Mouse (Mus musculus) neural tube, embryonic 14.5 days (tissue): ENCODE results near the gene Nek1. TPM values are rescaled to one million over a fixed set of nuclear protein-coding genes. Genes with fewer than 3 reads are reported as not detected.

ENCODE experiments used
- ATAC-seq: fragments of 200-750 bp; cut with Nextera tagmentation; 2 replicates; pipeline ENCODE4 v1.8.0; 2017; ENCODE audit warnings: low read depth, mild to moderate bottlenecking, moderate TSS enrichment, moderate library complexity
- H3K27ac ChIP-seq: fragments of 300-500 bp; sonication (generic); 2 replicates; pipeline ENCODE4 v1.5.1; 2014; ENCODE audit warnings: low read depth, mild to moderate bottlenecking, control low read depth, low read length, moderate library complexity, mixed read lengths
- H3K27me3 ChIP-seq: fragments of 300-500 bp; sonication (generic); 2 replicates; pipeline ENCODE4 v1.6.1; 2014; ENCODE audit warnings: low read length; ENCODE audit not compliant: control insufficient read depth, insufficient read depth
- H3K36me3 ChIP-seq: fragments of 300-500 bp; sonication (generic); 2 replicates; pipeline ENCODE4 v1.6.1; 2014; ENCODE audit warnings: low read length, mixed read lengths; ENCODE audit not compliant: control insufficient read depth, insufficient read depth
- H3K4me1 ChIP-seq: fragments of 300-500 bp; sonication (generic); 2 replicates; pipeline ENCODE4 v1.6.1; 2014; ENCODE audit warnings: low read length; ENCODE audit not compliant: control insufficient read depth, insufficient read depth
- H3K4me2 ChIP-seq: fragments of 300-500 bp; sonication (generic); 2 replicates; pipeline ENCODE4 v1.6.1; 2014; ENCODE audit warnings: mild to moderate bottlenecking, low read depth, low read length, control low read depth
- H3K4me3 ChIP-seq: fragments of 300-500 bp; sonication (generic); 2 replicates; pipeline ENCODE4 v1.5.1; 2014; ENCODE audit warnings: low read depth, low read length, control low read depth, mixed read lengths
- H3K9ac ChIP-seq: fragments of 300-500 bp; sonication (generic); replicated peaks from 2 replicates; pipeline ENCODE4 v1.6.1; 2014; ENCODE audit warnings: low read depth, mild to moderate bottlenecking, control low read depth, low read length, mixed read lengths
- H3K9me3 ChIP-seq: fragments of 300-500 bp; sonication (generic); 2 replicates; pipeline ENCODE4 v1.6.1; 2016; ENCODE audit warnings: low read length; ENCODE audit not compliant: control insufficient read depth
- WGBS: fragments of 180-500 bp; shearing (Covaris S2); extraction: QIAGEN DNeasy Blood & Tissue Kit; methylation state at CpG from one replicate; pipeline ENCODE4 v1.1.7; 2014; 5-methylcytosine and 5-hydroxymethylcytosine counted together
- polyA plus RNA-seq: library from polyadenylated mRNA; unstranded; fragments of >200 nt; fragmentation: Nextera tagmentation; extraction: Ambion mirVana; gene quantifications from 2 replicates; pipeline ENCODE4 v1.2.1, GENCODE M21; 2014

Nek1 gene
- polyA plus RNA-seq, 1 experiment from 2014 or later: 42.9 TPM

- no peak for ATAC-seq
- Histone ChIP-seq H3K36me3 (no peaks in the 10 kb centered on the region), H3K9ac (no peak overlapping the region), H3K4me2 (no peak overlapping the region), H3K27me3 (no peaks in the 10 kb centered on the region), H3K4me3 (no peak overlapping the region), H3K27ac (no peak overlapping the region), H3K9me3 (no peaks in the 10 kb centered on the region), H3K4me1 (no peaks in the 10 kb centered on the region)
- WGBS: 98% methylated on average over 1 of the region's 1 CpGs
These were observed 53.8 kb downstream of the Nek1 start for GRCm38 (mm10) chr8:61046816-61047215.

DNA sequence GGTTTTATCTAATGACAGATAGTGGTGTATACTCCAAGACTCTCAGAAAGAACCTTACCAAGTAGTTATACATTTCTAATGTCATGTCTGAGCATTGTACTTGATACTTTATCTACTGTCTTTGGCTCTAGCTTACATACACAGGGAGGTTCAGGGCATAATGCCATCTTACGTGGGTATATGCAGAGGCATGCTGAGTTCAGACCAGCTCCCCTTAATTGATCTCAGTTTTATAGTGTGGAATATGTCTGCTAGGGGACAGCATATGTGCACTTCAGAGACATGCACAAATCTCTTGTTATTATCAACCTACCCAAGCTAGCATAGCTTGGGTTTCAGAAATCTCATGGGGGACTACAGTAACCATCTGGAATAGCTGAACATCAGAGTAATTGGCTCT is 60.0 kb downstream of the Nek1 start:
- Histone ChIP-seq H3K27me3 (no peaks in the 10 kb centered on the region), H3K4me1 (no peaks in the 10 kb centered on the region), H3K4me3 (no peak overlapping the region), H3K9me3 (no peaks in the 10 kb centered on the region), H3K27ac (no peak overlapping the region), H3K9ac (no peak overlapping the region), H3K36me3 (no peaks in the 10 kb centered on the region), H3K4me2 (no peak overlapping the region)
- 36% methylated on average over 1 of the region's 1 CpGs for WGBS
- peak; percentile 83; the same call in 1 of the 2 replicates for ATAC-seq

DNA sequence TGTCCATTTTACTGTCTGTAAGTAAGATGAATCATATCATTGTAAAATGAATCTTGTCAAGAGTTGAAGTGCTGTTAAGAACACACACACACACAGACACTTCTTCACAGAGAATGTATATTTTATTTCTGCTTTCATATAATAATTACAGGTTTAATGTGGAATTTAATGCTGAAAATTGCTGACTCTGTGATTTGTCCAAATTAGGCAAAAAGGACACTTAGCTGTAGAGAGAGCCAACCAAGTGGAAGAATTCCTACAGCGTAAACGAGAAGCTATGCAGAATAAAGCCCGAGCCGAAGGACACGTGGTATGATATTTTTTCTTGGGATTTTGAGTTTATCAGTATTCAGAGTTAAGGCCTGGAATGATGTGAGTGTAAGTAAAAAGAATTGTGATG is 61.3 kb downstream of the Nek1 start:
- no peak overlapping the region for H3K4me3 ChIP-seq
- no peak for ATAC-seq
- 88% methylated on average over 5 of the region's 5 CpGs for WGBS
- no peak overlapping the region for H3K27ac ChIP-seq
- no peaks in the 10 kb centered on the region for H3K27me3 ChIP-seq
- H3K4me1 ChIP-seq: no peaks in the 10 kb centered on the region
- H3K36me3 ChIP-seq: no peaks in the 10 kb centered on the region
- H3K9me3 ChIP-seq: no peaks in the 10 kb centered on the region
- no peak overlapping the region for H3K9ac ChIP-seq
- no peak overlapping the region for H3K4me2 ChIP-seq

GRCm38 (mm10) chr8:61056997-61057396 is 64.0 kb downstream of the Nek1 start:
- Histone ChIP-seq H3K27ac (no peak overlapping the region), H3K4me2 (no peak overlapping the region), H3K4me1 (no peaks in the 10 kb centered on the region), H3K4me3 (no peak overlapping the region), H3K27me3 (no peaks in the 10 kb centered on the region), H3K9ac (no peak overlapping the region), H3K9me3 (no peaks in the 10 kb centered on the region), H3K36me3 (no peaks in the 10 kb centered on the region)
- 37% methylated on average over 3 of the region's 3 CpGs for WGBS
- no peak for ATAC-seq

GRCm38 (mm10) chr8:61059143-61059542 is 66.1 kb downstream of the Nek1 start:
- no peak overlapping the region for H3K4me2 ChIP-seq
- no peaks in the 10 kb centered on the region for H3K27me3 ChIP-seq
- no peak overlapping the region for H3K27ac ChIP-seq
- no peaks in the 10 kb centered on the region for H3K36me3 ChIP-seq
- no peak overlapping the region for H3K9ac ChIP-seq
- H3K4me1 ChIP-seq: no peaks in the 10 kb centered on the region
- no peaks in the 10 kb centered on the region for H3K9me3 ChIP-seq
- no peak overlapping the region for H3K4me3 ChIP-seq
- no peak for ATAC-seq

DNA sequence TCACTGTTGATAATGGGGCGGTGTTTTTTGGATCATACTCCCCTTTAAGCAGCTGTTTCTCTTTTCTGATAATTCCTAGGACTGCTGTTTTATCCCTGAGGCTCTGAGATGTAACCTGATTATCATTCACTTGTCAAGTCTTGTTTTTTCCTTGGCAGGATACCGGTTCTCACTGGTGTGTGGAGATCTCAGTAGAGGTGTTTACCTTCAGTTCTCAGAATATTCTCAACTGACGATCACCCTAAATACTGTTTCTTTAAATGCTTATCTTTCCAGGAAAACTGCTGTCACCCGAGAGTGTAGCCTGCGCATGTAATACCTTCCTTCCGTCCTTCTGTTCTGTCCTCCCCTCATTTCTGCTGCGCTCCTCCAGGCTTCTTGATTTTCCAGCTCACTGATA is 67.4 kb downstream of the Nek1 start:
- 87% methylated on average over 7 of the region's 7 CpGs for WGBS
- Histone ChIP-seq H3K4me3 (no peak overlapping the region), H3K9me3 (no peaks in the 10 kb centered on the region), H3K27me3 (no peaks in the 10 kb centered on the region), H3K4me2 (no peak overlapping the region), H3K4me1 (no peaks in the 10 kb centered on the region), H3K9ac (no peak overlapping the region), H3K36me3 (no peaks in the 10 kb centered on the region), H3K27ac (no peak overlapping the region)
- ATAC-seq: no peak

DNA sequence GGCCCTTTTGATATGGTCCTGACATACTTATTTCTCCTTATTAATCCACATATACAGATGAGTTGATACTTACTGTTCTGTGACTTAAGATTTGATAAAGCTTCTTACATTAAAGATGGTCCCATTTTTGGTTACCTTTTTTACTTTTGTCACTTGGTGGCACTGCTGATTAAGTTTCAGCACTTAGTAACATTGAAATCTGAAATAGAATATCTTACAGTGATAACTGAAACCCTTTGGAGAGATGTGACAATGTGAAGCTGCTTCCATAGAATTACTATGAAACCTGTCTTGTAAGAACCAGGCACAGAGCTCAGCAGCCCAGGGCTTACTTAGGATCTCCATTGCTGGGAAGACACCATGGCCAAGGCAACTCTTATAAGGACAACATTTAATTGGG is 82.1 kb downstream of the Nek1 start:
- Histone ChIP-seq H3K4me3 (no peak overlapping the region), H3K9me3 (no peaks in the 10 kb centered on the region), H3K27ac (no peak overlapping the region), H3K4me2 (no peak overlapping the region), H3K36me3 (peaks cover 11% of the 10 kb centered on the region), H3K9ac (no peak overlapping the region), H3K4me1 (no peaks in the 10 kb centered on the region), H3K27me3 (no peaks in the 10 kb centered on the region)
- ATAC-seq: no peak

DNA sequence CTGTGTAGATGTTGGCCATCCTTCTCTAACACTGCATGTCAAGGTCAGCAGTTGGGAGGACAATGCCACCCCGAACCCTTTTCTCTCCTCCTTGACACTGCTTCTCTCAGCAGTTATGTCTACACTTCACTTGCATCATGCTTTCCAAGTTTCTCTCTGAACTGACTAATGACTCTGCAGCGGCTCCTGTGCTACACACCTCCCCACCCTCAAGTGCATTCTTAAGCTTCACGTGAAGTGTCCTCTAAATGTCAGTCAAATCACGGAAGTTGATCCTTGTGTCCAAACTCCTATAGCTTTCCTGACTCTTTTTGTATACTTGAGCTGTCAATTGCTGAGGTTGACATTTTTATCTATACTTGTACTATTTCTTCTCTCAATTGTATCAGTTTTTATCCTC is 117.5 kb downstream of the Nek1 start:
- H3K9me3 ChIP-seq: no peaks in the 10 kb centered on the region
- no peaks in the 10 kb centered on the region for H3K4me1 ChIP-seq
- H3K27me3 ChIP-seq: no peaks in the 10 kb centered on the region
- H3K9ac ChIP-seq: no peak overlapping the region
- no peak overlapping the region for H3K4me3 ChIP-seq
- no peaks in the 10 kb centered on the region for H3K36me3 ChIP-seq
- WGBS: 95% methylated on average over 4 of the region's 4 CpGs
- H3K4me2 ChIP-seq: no peak overlapping the region
- H3K27ac ChIP-seq: no peak overlapping the region
- ATAC-seq: no peak

- no peak overlapping the region for H3K27ac ChIP-seq
- no peaks in the 10 kb centered on the region for H3K9me3 ChIP-seq
- no peak overlapping the region for H3K4me2 ChIP-seq
- H3K4me1 ChIP-seq: no peaks in the 10 kb centered on the region
- H3K36me3 ChIP-seq: no peaks in the 10 kb centered on the region
- 94% methylated on average over 4 of the region's 4 CpGs for WGBS
- no peak overlapping the region for H3K4me3 ChIP-seq
- no peak for ATAC-seq
- H3K9ac ChIP-seq: no peak overlapping the region
- H3K27me3 ChIP-seq: no peaks in the 10 kb centered on the region
These were observed 118.9 kb downstream of the Nek1 start for GRCm38 (mm10) chr8:61111940-61112339.

GRCm38 (mm10) chr8:61121631-61122030 is 128.6 kb downstream of the Nek1 start:
- WGBS: 93% methylated on average over 1 of the region's 1 CpGs
- ATAC-seq: no peak
- no peak overlapping the region for H3K4me2 ChIP-seq
- no peaks in the 10 kb centered on the region for H3K4me1 ChIP-seq
- no peaks in the 10 kb centered on the region for H3K27me3 ChIP-seq
- H3K9ac ChIP-seq: no peak overlapping the region
- no peaks in the 10 kb centered on the region for H3K36me3 ChIP-seq
- H3K4me3 ChIP-seq: no peak overlapping the region
- no peak overlapping the region for H3K27ac ChIP-seq
- no peaks in the 10 kb centered on the region for H3K9me3 ChIP-seq
